Mouse (Mus musculus) kidney, embryonic 14.5 days (tissue): ENCODE data around the gene Galnt17. TPM values are rescaled to one million over a fixed set of nuclear protein-coding genes. Genes with fewer than 3 reads are reported as not detected.

Experiments
- ATAC-seq: fragments of 200-750 bp; cut with Nextera tagmentation; 2 replicates; pipeline ENCODE4 v1.8.0; 2017; ENCODE audit warnings: moderate number of reproducible peaks, mild to moderate bottlenecking, moderate TSS enrichment, moderate library complexity; ENCODE audit not compliant: low FRiP score, low TSS enrichment
- H3K27ac ChIP-seq: fragments of 300-500 bp; sonication (generic); 2 replicates; pipeline ENCODE4 v1.5.1; 2014; ENCODE audit warnings: low read depth, mild to moderate bottlenecking, low read length, moderate library complexity, mixed read lengths
- H3K27me3 ChIP-seq: fragments of 300-500 bp; sonication (generic); 2 replicates; pipeline ENCODE4 v1.6.1; 2014; ENCODE audit warnings: mild to moderate bottlenecking, low read length; ENCODE audit not compliant: control insufficient read depth, insufficient read depth
- H3K36me3 ChIP-seq: fragments of 300-500 bp; sonication (generic); 2 replicates; pipeline ENCODE4 v1.6.1; 2014; ENCODE audit warnings: low read length, mixed read lengths; ENCODE audit not compliant: control insufficient read depth, insufficient read depth
- H3K4me1 ChIP-seq: fragments of 300-500 bp; sonication (generic); 2 replicates; pipeline ENCODE4 v1.6.1; 2014; ENCODE audit warnings: low read length, mixed read lengths; ENCODE audit not compliant: control insufficient read depth, insufficient read depth
- H3K4me2 ChIP-seq: fragments of 300-500 bp; sonication (generic); replicated peaks from 2 replicates; pipeline ENCODE4 v1.6.1; 2014; ENCODE audit warnings: low read depth, mild to moderate bottlenecking, low read length
- H3K4me3 ChIP-seq: fragments of 300-500 bp; sonication (generic); 2 replicates; pipeline ENCODE4 v1.5.1; 2014; ENCODE audit warnings: mild to moderate bottlenecking, low read length
- H3K9ac ChIP-seq: fragments of 300-500 bp; sonication (generic); 2 replicates; pipeline ENCODE4 v1.6.1; 2014; ENCODE audit warnings: low read depth, mild to moderate bottlenecking, low read length, moderate library complexity
- H3K9me3 ChIP-seq: fragments of 300-500 bp; sonication (generic); 2 replicates; pipeline ENCODE4 v1.6.1; 2016; ENCODE audit warnings: low read length; ENCODE audit not compliant: control insufficient read depth
- WGBS: fragments of 180-500 bp; shearing (Covaris S2); extraction: QIAGEN DNeasy Blood & Tissue Kit; methylation state at CpG from one replicate; pipeline ENCODE4 v1.1.7; 2014; 5-methylcytosine and 5-hydroxymethylcytosine counted together
- polyA plus RNA-seq: library from polyadenylated mRNA; unstranded; fragments of >200 nt; fragmentation: Nextera tagmentation; extraction: Ambion mirVana; gene quantifications from 2 replicates; pipeline ENCODE4 v1.2.1, GENCODE M21; 2014

Galnt17 gene
- polyA plus RNA-seq, 1 experiment from 2014 or later = 2.3 TPM

DNA sequence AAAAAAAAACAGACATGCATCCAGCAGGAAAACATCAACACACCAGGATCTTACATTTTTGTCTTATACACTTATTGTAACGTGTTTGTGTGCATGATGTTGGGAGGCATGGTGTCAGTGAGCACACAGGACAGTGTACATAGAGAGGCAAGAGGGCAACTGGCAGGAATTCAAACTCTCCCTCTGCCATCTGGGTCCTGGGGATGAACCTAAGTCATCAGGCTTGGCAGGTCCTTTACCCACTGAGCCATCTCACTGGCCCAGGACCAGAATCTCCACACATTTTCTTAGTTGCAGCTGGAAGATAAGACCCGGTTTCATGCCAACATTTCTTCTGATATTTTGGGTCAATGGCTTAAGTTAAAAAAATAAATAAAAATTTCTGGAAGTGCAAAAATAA lies 329.4 kb downstream of the Galnt17 start:
- WGBS = 88% methylated on average over 2 of the region's 2 CpGs
- no peak overlapping the region for H3K9ac ChIP-seq
- no peaks in the 10 kb centered on the region for H3K27me3 ChIP-seq
- no peak overlapping the region for H3K4me2 ChIP-seq
- H3K9me3 ChIP-seq = no peaks in the 10 kb centered on the region
- no peak for ATAC-seq
- H3K4me3 ChIP-seq = no peak overlapping the region
- H3K4me1 ChIP-seq = no peaks in the 10 kb centered on the region
- no peak overlapping the region for H3K27ac ChIP-seq
- no peaks in the 10 kb centered on the region for H3K36me3 ChIP-seq

DNA sequence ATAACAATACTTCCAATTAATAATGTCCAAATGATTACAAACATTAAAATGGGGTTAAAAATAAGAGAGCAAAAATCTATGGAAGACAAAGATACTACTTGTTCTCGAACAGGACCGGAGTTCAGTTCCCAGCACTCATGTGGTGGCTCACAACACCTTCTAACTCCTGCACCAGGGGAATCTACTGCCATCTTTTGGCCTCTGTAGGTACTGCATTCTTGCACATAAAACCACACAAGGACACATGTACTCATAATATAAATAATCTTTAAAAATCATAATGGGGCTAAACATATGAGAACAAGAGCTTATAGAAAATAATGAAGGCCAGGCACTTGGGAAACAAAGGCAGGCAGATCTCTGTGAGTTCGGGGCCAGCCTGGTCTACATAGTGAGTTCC lies 330.3 kb downstream of the Galnt17 start:
- Histone ChIP-seq H3K27ac (no peak overlapping the region), H3K9me3 (no peaks in the 10 kb centered on the region), H3K9ac (no peak overlapping the region), H3K4me1 (no peaks in the 10 kb centered on the region), H3K36me3 (no peaks in the 10 kb centered on the region), H3K4me3 (no peak overlapping the region), H3K27me3 (no peaks in the 10 kb centered on the region), H3K4me2 (no peak overlapping the region)
- ATAC-seq = no peak
- 95% methylated on average over 3 of the region's 3 CpGs for WGBS

DNA sequence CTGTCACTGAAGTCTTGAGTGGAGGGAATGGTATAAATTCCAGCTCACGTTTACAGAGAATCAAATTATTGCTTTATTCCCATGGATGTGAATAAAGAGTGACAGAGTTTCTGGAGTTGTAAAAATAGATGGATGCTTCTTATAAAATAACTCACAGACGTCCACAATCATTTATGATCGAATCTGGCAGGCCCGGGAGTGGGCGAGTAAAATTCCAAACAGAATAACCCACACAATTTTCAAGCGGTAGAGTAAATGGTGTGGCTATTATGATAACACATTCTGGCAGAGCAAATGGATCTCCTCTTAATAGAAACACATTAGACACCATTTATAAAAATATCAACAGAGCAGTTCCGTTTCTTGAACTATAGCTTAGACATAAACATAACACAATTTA lies 355.9 kb downstream of the Galnt17 start:
- Histone ChIP-seq H3K4me3 (no peak overlapping the region), H3K9ac (no peak overlapping the region), H3K27me3 (no peaks in the 10 kb centered on the region), H3K4me1 (no peaks in the 10 kb centered on the region), H3K36me3 (no peaks in the 10 kb centered on the region), H3K9me3 (peaks cover 7% of the 10 kb centered on the region), H3K4me2 (no peak overlapping the region), H3K27ac (no peak overlapping the region)
- 62% methylated on average over 7 of the region's 7 CpGs for WGBS
- no peak for ATAC-seq

DNA sequence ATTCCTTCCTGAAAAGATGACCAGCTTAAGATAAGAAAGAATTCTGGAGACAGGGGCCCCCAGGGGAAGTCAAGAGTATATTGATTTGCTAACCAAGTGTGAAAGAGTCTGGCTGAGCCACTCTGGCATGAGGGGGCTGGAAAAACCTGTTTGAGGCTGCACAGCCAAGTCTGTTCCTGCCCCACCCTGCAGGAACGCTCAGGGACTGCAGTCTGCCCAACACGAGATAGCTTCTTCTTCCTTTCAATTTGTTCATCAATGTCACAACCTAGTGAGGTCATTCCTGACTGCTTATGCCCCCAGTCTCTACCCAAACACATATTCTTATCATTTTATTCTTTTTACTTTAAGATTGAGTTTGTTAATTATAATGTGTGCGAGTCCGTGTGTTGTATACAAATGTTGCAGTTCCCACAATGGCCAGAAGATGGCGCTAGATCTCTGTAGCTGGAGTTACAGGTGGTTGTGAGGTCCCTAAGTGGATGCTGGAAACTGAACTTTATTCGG lies 357.4 kb downstream of the Galnt17 start:
- H3K9ac ChIP-seq = no peak overlapping the region
- no peak overlapping the region for H3K4me3 ChIP-seq
- peak; percentile 71 for ATAC-seq
- H3K4me1 ChIP-seq = no peaks in the 10 kb centered on the region
- H3K4me2 ChIP-seq = no peak overlapping the region
- H3K27me3 ChIP-seq = no peaks in the 10 kb centered on the region
- no peak overlapping the region for H3K27ac ChIP-seq
- WGBS = 50% methylated on average over 6 of the region's 6 CpGs
- H3K9me3 ChIP-seq = peaks cover 7% of the 10 kb centered on the region
- H3K36me3 ChIP-seq = no peaks in the 10 kb centered on the region

DNA sequence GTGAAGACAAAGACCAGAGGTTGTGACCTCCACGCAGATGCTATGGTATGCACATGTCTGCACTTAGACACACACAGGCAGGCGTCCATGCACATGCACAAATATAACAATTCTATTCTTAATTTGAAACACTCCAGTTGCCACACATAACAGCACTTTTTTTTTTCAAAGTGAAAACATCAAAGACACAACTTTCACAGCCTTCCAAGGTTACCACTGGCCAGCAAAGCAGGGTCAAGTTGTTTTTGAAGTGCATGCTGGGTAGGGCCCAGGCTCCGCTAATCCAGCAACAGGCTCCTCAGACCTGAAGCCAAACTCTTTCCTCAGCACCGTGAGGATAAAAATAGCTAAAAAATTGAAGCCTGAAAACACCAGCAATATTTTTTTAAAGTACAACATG lies 357.9 kb downstream of the Galnt17 start:
- no peak overlapping the region for H3K4me2 ChIP-seq
- no peaks in the 10 kb centered on the region for H3K27me3 ChIP-seq
- H3K4me3 ChIP-seq = no peak overlapping the region
- H3K4me1 ChIP-seq = no peaks in the 10 kb centered on the region
- peaks cover 7% of the 10 kb centered on the region for H3K9me3 ChIP-seq
- ATAC-seq = no peak
- no peaks in the 10 kb centered on the region for H3K36me3 ChIP-seq
- H3K27ac ChIP-seq = peak overlapping the region; percentile 59; the same call in 1 of the 2 replicates
- WGBS = 38% methylated on average over 4 of the region's 4 CpGs
- no peak overlapping the region for H3K9ac ChIP-seq

- H3K9me3 ChIP-seq = peaks cover 7% of the 10 kb centered on the region
- H3K9ac ChIP-seq = no peak overlapping the region
- H3K4me2 ChIP-seq = no peak overlapping the region
- no peaks in the 10 kb centered on the region for H3K27me3 ChIP-seq
- ATAC-seq = no peak
- no peak overlapping the region for H3K4me3 ChIP-seq
- H3K4me1 ChIP-seq = no peaks in the 10 kb centered on the region
- H3K36me3 ChIP-seq = no peaks in the 10 kb centered on the region
- H3K27ac ChIP-seq = no peak overlapping the region
- 58% methylated on average over 1 of the region's 1 CpGs for WGBS
Observed at GRCm38 (mm10) chr5:130949710-130950109, 358.6 kb downstream of the Galnt17 start.

DNA sequence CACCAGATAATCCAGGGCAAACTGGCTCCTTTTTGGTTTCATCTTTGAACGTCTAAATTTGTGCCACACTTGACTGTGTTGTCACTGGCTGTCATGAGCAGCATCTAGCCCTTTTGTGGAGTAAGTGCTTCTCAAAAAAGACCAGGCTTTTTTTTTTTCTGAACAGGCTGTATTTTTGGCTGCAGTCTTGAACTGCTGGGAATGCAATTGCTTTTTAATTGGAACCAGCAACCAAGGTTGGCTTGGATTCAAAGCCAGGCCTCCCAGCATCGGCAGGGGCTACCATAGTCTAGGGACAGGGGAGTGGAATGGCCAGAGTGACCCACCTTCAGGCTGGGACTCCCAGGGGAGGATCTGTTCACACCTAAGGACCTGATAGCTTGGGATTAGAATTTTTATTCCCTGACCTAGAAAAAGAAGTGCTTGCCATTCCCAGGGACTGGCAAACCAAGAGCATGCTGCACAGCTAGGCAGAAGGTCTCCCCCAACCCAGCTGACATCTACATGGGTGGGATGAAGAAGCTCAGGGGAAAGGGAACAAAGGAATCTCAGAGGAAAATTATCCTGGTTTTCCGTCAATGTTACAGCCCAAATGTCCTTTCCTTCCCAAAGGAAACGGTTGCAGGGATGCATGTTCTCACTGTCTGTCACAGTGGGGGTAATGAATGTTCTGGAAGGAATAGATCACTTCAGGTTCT lies 369.2 kb downstream of the Galnt17 start:
- Histone ChIP-seq H3K9ac (no peak overlapping the region), H3K36me3 (no peaks in the 10 kb centered on the region), H3K9me3 (no peaks in the 10 kb centered on the region), H3K27me3 (no peaks in the 10 kb centered on the region), H3K4me1 (peaks cover 5% of the 10 kb centered on the region), H3K27ac (peak overlapping the region; percentile 19; the same call in 1 of the 2 replicates), H3K4me2 (no peak overlapping the region), H3K4me3 (no peak overlapping the region)
- 30% methylated on average over 4 of the region's 4 CpGs for WGBS
- ATAC-seq = peak; percentile 26; the same call in 1 of the 2 replicates

DNA sequence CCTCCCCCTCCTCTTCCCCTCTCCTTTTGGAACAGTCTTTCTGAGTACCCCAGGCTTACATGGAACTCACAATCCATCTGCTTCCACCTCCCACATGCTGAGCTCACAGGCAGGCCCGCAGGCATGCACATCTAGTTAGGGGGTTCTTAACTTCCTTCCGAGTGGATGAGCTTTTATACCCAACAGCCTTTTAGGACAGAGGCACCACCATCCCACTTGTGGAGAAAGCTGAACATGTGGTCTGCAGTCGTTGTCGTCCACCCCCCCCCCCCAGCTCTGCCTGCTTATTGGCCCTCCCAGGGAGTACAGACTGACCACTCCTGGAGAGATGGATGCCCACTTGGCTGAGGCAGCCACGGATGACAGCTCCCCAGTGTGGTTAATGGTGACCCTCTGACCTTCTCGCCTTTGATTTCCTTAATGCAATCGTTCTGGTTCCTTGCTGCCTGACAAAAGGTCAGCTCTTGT lies 370.0 kb downstream of the Galnt17 start:
- no peak overlapping the region for H3K4me2 ChIP-seq
- 0% methylated on average over 7 of the region's 7 CpGs for WGBS
- peak overlapping the region; percentile 62; the same call in 1 of the 2 replicates for H3K27ac ChIP-seq
- no peaks in the 10 kb centered on the region for H3K9me3 ChIP-seq
- peaks cover 5% of the 10 kb centered on the region for H3K4me1 ChIP-seq
- no peaks in the 10 kb centered on the region for H3K27me3 ChIP-seq
- no peak overlapping the region for H3K4me3 ChIP-seq
- H3K9ac ChIP-seq = no peak overlapping the region
- ATAC-seq = peak; percentile 97
- no peaks in the 10 kb centered on the region for H3K36me3 ChIP-seq

- Histone ChIP-seq H3K4me1 (no peaks in the 10 kb centered on the region), H3K36me3 (no peaks in the 10 kb centered on the region), H3K4me3 (no peak overlapping the region), H3K27ac (no peak overlapping the region), H3K9me3 (no peaks in the 10 kb centered on the region), H3K27me3 (no peaks in the 10 kb centered on the region), H3K4me2 (no peak overlapping the region), H3K9ac (no peak overlapping the region)
- WGBS = 78% methylated on average over 1 of the region's 1 CpGs
- no peak for ATAC-seq
Observed at GRCm38 (mm10) chr5:130930999-130931398, 377.3 kb downstream of the Galnt17 start.
